Mouse (Mus musculus): ENCODE data around the gene Cln3. TPM values are rescaled to one million over a fixed set of nuclear protein-coding genes. Genes with fewer than 3 reads are reported as not detected.

The Cln3 gene
- total and polyA plus RNA-seq, 3 experiments, result 19.1 to 47.2 (median 20.7) TPM

DNA sequence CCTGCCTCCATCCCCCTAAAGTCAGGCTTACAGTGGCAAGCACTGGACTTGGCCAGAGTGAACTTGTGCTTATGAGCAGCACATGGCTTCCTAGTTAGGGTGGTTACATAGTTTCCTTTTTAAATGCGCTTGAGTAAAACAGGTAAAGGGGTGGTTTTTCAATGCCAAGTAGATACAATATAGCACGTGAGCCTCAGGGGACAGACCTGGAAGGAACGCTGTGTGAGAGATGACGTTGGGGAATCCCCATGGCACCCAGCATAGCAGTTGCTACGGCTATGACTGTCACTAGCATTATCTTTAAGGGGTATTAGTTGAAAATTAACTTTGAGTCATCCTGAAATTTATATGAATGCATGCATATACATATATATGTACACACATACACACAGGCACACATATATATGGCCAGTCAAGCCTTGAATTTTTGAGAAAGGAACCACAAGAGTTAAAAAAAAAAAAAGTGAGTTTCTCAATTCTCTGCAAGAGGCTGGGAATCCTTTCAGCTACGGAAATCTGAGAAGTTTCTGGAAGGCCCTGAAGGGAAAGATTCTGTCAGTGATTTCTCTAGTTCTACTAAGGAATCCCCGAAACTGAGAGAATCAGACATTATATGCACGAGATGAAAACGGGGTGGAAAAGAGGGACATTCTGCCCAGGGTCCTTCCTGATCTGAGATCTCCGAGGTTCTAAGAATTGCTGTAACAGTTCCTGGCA is 34.1 kb upstream of the Cln3 start:
- dilution Hi-C loops (cut with MboI; ENCODE audit: extremely low pct_ligation_motif_present, extremely low pct_unique_long_range_greater_than_20kb, low sequenced_read_pairs) (no loop called here), in situ Hi-C loops (cut with MboI; ENCODE audit: low pct_ligation_motif_present, low pct_unique_long_range_greater_than_20kb, low sequenced_read_pairs) (loop anchor here (5.0 kb wide), 1 partner anchor 37 kb away; the partner anchor contains the start of gene Apobr)
- Histone ChIP-seq H3K79me2 (replicated peaks; ENCODE audit: control insufficient read depth, extremely low read depth, insufficient read depth, poor library complexity, severe bottlenecking) (no peaks in the 10 kb centered on the region), H3K27me3 (replicated peaks) (no peaks in the 10 kb centered on the region), H3K9ac (ENCODE audit: insufficient read depth, low read depth) (no peak overlapping the region), H3K9me3 (replicated peaks; ENCODE audit: low read length) (no peaks in the 10 kb centered on the region), H3K4me1 (ENCODE audit: control insufficient read depth in 1 of 2, insufficient read depth in 2 of 2) (peaks cover 4 to 28% of the 10 kb centered on the region in 2 experiments), H3K27ac (ENCODE audit: insufficient read depth, low read depth) (no peak overlapping the region), H3K36me3 (replicated peaks in 1 of 2; ENCODE audit: control insufficient read depth in 1 of 2, insufficient read depth in 1 of 2, low read length in 1 of 2) (peaks cover 0 to 20% of the 10 kb centered on the region in 2 experiments), H3K4me3 (replicated peaks in 1 of 3; ENCODE audit: low read depth in 2 of 3, low read length in 2 of 3, poor library complexity in 1 of 3) (no peak overlapping the region), H3K4me2 (ENCODE audit: insufficient read depth, low read depth, poor library complexity, severe bottlenecking) (peak overlapping the region; percentile 40; the same call in 1 of the 2 replicates)
- DNase-seq (ENCODE audit: extremely low read depth), result peak; percentile 85
- no peak for TF ChIP-seq POLR2A (IDR thresholded peaks at IDR 0.05; ENCODE audit: low read depth, low read length)
- peak; percentile 80 for TF ChIP-seq CHD2 (IDR thresholded peaks at IDR 0.05; ENCODE audit: low read length)
- TF ChIP-seq USF1 (IDR thresholded peaks at IDR 0.05; ENCODE audit: low read depth, low read length), result peak; percentile 7; the same call in 1 of the 2 replicates
- TF ChIP-seq SMC3 (IDR thresholded peaks at IDR 0.05; ENCODE audit: low read depth, low read length), result no peak
- peak; percentile 41 for TF ChIP-seq HCFC1 (IDR thresholded peaks at IDR 0.05; ENCODE audit: low read depth, low read length)
- no peak for TF ChIP-seq ZMIZ1 (IDR thresholded peaks at IDR 0.05; ENCODE audit: low read depth, low read length)
- no peak for TF ChIP-seq ZC3H11A (IDR thresholded peaks at IDR 0.05; ENCODE audit: low read depth, low read length)
- peak; percentile 95 for TF ChIP-seq IRF4 (IDR thresholded peaks at IDR 0.05; ENCODE audit: low read depth, low read length)
- no peak for TF ChIP-seq NRF1 (IDR thresholded peaks at IDR 0.05; ENCODE audit: low read depth, low read length)
- no peak for TF ChIP-seq UBTF (IDR thresholded peaks at IDR 0.05; ENCODE audit: low read depth, low read length)
- peak; percentile 93 for TF ChIP-seq MAX (IDR thresholded peaks at IDR 0.05; ENCODE audit: low read length)
- peak; percentile 78 for TF ChIP-seq JUN (IDR thresholded peaks at IDR 0.05; ENCODE audit: insufficient read depth, low read depth, low read length)
- TF ChIP-seq PAX5 (IDR thresholded peaks at IDR 0.05; ENCODE audit: low read length), result no peak
- no peak for TF ChIP-seq CHD1 (IDR thresholded peaks at IDR 0.05; ENCODE audit: low read depth, low read length)
- TF ChIP-seq JUND (conservative IDR thresholded peaks at IDR 0.05; ENCODE audit: low read depth, low read length), result peak; percentile 90
- no peak for TF ChIP-seq GABPA (IDR thresholded peaks at IDR 0.05; ENCODE audit: insufficient replicate concordance, low read depth, low read length)
- peak; percentile 87 for TF ChIP-seq EP300 (IDR thresholded peaks at IDR 0.05; ENCODE audit: low read length)
- peak; percentile 95 for TF ChIP-seq ETS1 (conservative IDR thresholded peaks at IDR 0.05; ENCODE audit: low read depth, low read length)
- 0 out of 2 replicates have a peak, but pooled peaks have one; percentile 66 for TF ChIP-seq MAZ (IDR thresholded peaks at IDR 0.05; ENCODE audit: low read depth, low read length)
- TF ChIP-seq MYC (IDR thresholded peaks at IDR 0.05; ENCODE audit: low read depth, low read length), result peak; percentile 91
- no peak for TF ChIP-seq POLR2AphosphoS2 (IDR thresholded peaks at IDR 0.05; ENCODE audit: low read depth, low read length)
- TF ChIP-seq USF2 (conservative IDR thresholded peaks at IDR 0.05; ENCODE audit: low read depth, low read length), result no peak; the same call in 1 of the 2 replicates
- peak; percentile 72 for TF ChIP-seq TCF12 (IDR thresholded peaks at IDR 0.05; ENCODE audit: low read depth, low read length)
- 0 out of 2 replicates have a peak, but pooled peaks have one; percentile 60 for TF ChIP-seq KAT2A (IDR thresholded peaks at IDR 0.05; ENCODE audit: insufficient replicate concordance, low read length)
- peak; percentile 100 for TF ChIP-seq BHLHE40 (IDR thresholded peaks at IDR 0.05; ENCODE audit: low read depth, low read length)
- no peak for TF ChIP-seq ZKSCAN1 (IDR thresholded peaks at IDR 0.05; ENCODE audit: borderline replicate concordance, low read depth, low read length)
- peak; percentile 53; the same call in 1 of the 2 replicates for TF ChIP-seq SIN3A (IDR thresholded peaks at IDR 0.05; ENCODE audit: low read length)
- peak; percentile 93 for TF ChIP-seq MEF2A (IDR thresholded peaks at IDR 0.05; ENCODE audit: borderline replicate concordance, low read depth, low read length)
- no peak for TF ChIP-seq TBP (conservative IDR thresholded peaks at IDR 0.05; ENCODE audit: low read depth, low read length)
- TF ChIP-seq E2F4 (IDR thresholded peaks at IDR 0.05; ENCODE audit: insufficient replicate concordance, low read depth, low read length), result no peak
- TF ChIP-seq NELFE (IDR thresholded peaks at IDR 0.05; ENCODE audit: low read depth, low read length), result no peak
- no peak for TF ChIP-seq CTCF (conservative IDR thresholded peaks at IDR 0.05 in 1 of 2, IDR thresholded peaks at IDR 0.05 in 1 of 2; ENCODE audit: low read depth in 2 of 2, low read length in 2 of 2)
- TF ChIP-seq ZNF384 (IDR thresholded peaks at IDR 0.05; ENCODE audit: low read depth, low read length), result no peak
- peak; percentile 78; the same call in 1 of the 2 replicates for TF ChIP-seq MXI1 (IDR thresholded peaks at IDR 0.05; ENCODE audit: low read depth, low read length)
- TF ChIP-seq RCOR1 (conservative IDR thresholded peaks at IDR 0.05; ENCODE audit: low read depth, low read length), result peak; percentile 95
- peak; percentile 78 for TF ChIP-seq MAFK (IDR thresholded peaks at IDR 0.05; ENCODE audit: insufficient replicate concordance, low read length)
- no peak for TF ChIP-seq ELF1 (IDR thresholded peaks at IDR 0.05; ENCODE audit: low read depth, low read length)
- TF ChIP-seq RAD21 (IDR thresholded peaks at IDR 0.05; ENCODE audit: low read depth, low read length), result no peak
